ENCODE assay signal across 8 mouse cellular contexts in genomic region chr16:23098105-23098452, GRCm38 (mm10). TPM values are rescaled to one million over a fixed set of nuclear protein-coding genes. Genes with fewer than 3 reads are reported as not detected.
"Had no signal": no experiment of that assay in that cellular context is flagged by ENCODE, and none has a peak within 500 bp of the region (broad histone marks: within the 10 kb centered on the region; RNA-seq: fewer than 3 reads in every experiment).

No protein-coding gene starts in this region.

RNA-seq across cellular contexts. Expression of gene Kng1, which starts 40.4 kb away (rescaled TPM):
- total RNA-seq: neutrophil, adult 5-6 weeks had no signal
- polyA plus RNA-seq: small intestine, adult 2 months; testis, adult 2 months had no signal

RNA-seq across cellular contexts. Expression of gene Adipoq, which starts 48.3 kb away (rescaled TPM):
- total RNA-seq: neutrophil, adult 5-6 weeks had no signal
- polyA plus RNA-seq: neural tube, embryonic 14.5 days; stomach, embryonic 14.5 days; stomach, embryonic 15.5 days; stomach, embryonic 16.5 days; stomach, postnatal 0 days had no signal
